Mouse (Mus musculus): ENCODE data around the gene Gm20489.

DNA sequence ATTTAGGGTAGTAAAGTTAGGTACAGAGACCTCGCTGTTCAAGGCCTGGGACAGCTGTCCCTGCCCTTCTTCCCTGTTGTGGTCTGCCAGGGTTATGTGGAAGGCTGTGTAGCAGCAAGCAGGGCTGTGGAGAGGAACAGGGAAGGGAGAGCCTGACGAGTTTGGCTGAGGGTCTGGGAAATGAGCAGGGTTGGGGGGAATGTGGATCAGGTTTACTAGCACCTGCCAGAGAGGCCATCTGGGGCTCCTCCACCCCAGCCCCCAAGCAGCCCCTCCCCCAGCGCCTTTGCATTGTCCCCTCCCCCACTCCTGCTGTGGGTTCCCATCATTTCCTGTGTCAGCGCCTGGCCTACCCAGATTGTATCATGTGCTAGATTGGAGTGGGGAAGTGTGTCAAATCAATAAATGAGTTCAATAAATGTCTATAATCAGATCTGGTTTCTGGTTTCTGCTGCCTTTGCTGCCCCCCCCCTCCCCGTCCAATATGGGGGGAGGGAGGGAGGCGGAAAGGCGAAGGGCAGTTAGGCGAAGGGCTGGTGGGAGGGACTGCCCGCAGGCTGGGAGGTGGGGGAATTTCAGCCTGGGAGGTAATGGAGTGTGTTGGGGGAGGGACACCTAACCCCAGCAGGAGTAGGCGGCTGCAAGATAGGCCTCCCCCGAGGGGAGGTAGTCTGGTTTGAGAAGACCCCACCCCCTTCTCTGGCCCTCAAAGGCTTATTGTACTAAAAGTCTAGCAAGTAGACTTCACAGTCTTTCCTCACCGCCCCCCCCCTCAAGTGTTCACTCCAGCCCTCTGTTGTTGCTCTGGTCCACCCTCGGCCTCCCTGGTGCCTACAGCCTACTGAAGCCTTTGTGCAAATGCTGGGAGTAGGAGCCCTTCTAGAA is 8.1 kb downstream of the Gm20489 start:
- TF ChIP-seq POLR2A (IDR thresholded peaks at IDR 0.05; ENCODE audit: low read depth, low read length) (no peak), CTCF (IDR thresholded peaks at IDR 0.05; ENCODE audit: borderline replicate concordance, insufficient read depth, low read length) (no peak)
